Mouse (Mus musculus): ENCODE results near the gene Rps29. TPM values are rescaled to one million over a fixed set of nuclear protein-coding genes. Genes with fewer than 3 reads are reported as not detected.

The Rps29 gene
- polyA plus RNA-seq, 1 experiment from 2014 or later = 1,574 TPM

GRCm38 (mm10) chr12:69191396-69191795 is 32.4 kb upstream of the Rps29 start:
- Histone ChIP-seq H3K9me3 (replicated peaks) (no peaks in the 10 kb centered on the region), H3K36me3 (peaks cover 54% of the 10 kb centered on the region), H3K27ac (no peak overlapping the region), H3K9ac (no peak overlapping the region), H3K4me1 (replicated peaks) (peaks cover 35% of the 10 kb centered on the region), H3K4me2 (no peak overlapping the region), H3K27me3 (no peaks in the 10 kb centered on the region), H3K4me3 (replicated peaks) (no peak overlapping the region)
- 76% methylated on average over 5 of the region's 5 CpGs for WGBS (ENCODE audit: insufficient replicate concordance)
- ATAC-seq (ENCODE audit: low read depth) (no peak), DNase-seq (no peak)

DNA sequence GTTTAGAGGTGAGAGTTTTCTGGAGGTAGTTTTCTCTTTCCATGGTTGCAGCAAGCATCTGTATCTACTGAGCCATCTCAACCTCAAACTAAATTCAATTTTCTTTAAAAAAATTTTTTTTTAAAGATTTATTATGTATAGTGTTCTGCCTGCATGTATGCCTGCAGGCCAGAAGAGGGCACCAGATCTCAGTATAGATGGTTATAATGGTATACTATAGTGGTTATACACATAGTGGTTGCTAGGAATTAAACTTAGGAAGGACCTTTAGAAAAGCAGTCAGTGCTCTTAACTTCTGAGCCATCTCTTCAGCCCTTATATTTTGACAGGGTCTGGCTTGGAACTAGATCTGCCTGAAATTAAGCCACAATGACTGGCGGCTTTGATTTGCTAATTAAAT is 31.5 kb upstream of the Rps29 start:
- ATAC-seq (ENCODE audit: low read depth) (no peak), DNase-seq (no peak)
- H3K4me3 ChIP-seq (replicated peaks) = no peak overlapping the region
- 95% methylated on average over 1 of the region's 1 CpGs for WGBS (ENCODE audit: insufficient replicate concordance)
- H3K4me1 ChIP-seq (replicated peaks) = peaks cover 36% of the 10 kb centered on the region
- no peak overlapping the region for H3K9ac ChIP-seq
- no peaks in the 10 kb centered on the region for H3K9me3 ChIP-seq (replicated peaks)
- peaks cover 54% of the 10 kb centered on the region for H3K36me3 ChIP-seq
- H3K27me3 ChIP-seq = no peaks in the 10 kb centered on the region
- no peak overlapping the region for H3K4me2 ChIP-seq
- no peak overlapping the region for H3K27ac ChIP-seq

DNA sequence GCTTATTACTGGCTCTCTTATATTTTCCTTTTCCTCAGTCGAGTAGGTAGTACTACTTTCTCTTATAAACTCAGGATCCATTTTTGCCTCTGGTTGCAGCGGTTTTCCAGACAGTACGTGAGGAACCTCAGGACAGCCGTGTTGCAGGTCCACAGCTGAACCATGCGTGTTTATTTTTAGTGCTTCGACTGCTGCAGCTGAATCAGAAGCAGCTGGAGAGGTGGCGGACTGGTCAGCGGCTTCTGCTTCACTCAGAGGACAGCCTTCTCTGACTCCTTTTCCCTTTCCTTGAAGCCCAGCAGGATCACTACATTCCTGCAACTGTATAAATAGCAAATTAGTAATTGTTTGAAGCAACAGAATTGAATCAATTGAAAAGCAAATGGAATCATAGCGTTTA is 31.1 kb upstream of the Rps29 start:
- Histone ChIP-seq H3K4me3 (replicated peaks) (no peak overlapping the region), H3K4me2 (no peak overlapping the region), H3K9me3 (replicated peaks) (no peaks in the 10 kb centered on the region), H3K27ac (no peak overlapping the region), H3K27me3 (no peaks in the 10 kb centered on the region), H3K36me3 (peaks cover 54% of the 10 kb centered on the region), H3K4me1 (replicated peaks) (peaks cover 38% of the 10 kb centered on the region), H3K9ac (no peak overlapping the region)
- DNase-seq = no peak
- ATAC-seq (ENCODE audit: low read depth) = no peak
- WGBS (ENCODE audit: insufficient replicate concordance) = 82% methylated on average over 9 of the region's 9 CpGs

DNA sequence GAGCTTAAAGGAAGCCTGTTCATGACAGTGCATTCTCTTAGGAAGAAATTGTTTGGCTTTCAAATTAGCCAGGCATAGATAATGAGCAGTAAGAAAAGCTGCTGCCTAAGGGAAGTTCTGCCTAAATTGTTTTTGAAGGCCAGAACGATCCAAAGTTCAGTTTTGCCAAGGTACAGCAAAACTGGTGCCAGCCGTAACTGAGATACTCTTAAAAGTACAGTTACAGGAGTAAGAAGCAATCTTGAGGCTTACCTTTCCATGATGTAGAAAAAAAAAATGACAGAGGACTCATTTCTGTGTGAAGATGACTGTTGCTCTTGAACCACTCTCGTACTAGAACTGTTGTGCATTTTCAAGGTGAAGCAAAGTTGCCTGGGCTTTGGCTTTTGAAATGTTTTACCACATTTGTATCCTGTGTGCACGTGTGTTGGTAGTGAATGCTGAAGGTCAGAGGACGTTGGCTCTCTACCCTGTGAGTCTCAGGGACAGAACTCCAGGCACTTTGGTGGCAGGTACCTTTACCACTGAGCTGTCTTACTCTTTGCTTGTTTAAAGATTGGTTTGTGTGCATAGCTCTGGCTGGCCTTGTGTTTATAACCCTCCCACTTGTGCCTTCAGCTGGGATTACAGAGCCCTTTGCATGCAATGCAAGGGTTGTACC is 28.0 kb upstream of the Rps29 start:
- DNase-seq (no peak), ATAC-seq (ENCODE audit: low read depth) (no peak)
- peak overlapping the region; percentile 21; the same call in 1 of the 2 replicates for H3K4me3 ChIP-seq (replicated peaks)
- H3K36me3 ChIP-seq = peaks cover 48% of the 10 kb centered on the region
- 53% methylated on average over 5 of the region's 5 CpGs for WGBS (ENCODE audit: insufficient replicate concordance)
- H3K9me3 ChIP-seq (replicated peaks) = no peaks in the 10 kb centered on the region
- peaks cover 39% of the 10 kb centered on the region for H3K4me1 ChIP-seq (replicated peaks)
- peak overlapping the region; percentile 34 for H3K4me2 ChIP-seq
- H3K27me3 ChIP-seq = no peaks in the 10 kb centered on the region
- peak overlapping the region; percentile 49 for H3K9ac ChIP-seq
- peak overlapping the region; percentile 59 for H3K27ac ChIP-seq

- no peak for ATAC-seq (ENCODE audit: low read depth)
- 33% methylated on average over 7 of the region's 7 CpGs for WGBS (ENCODE audit: insufficient replicate concordance)
These were observed 26.4 kb upstream of the Rps29 start for GRCm38 (mm10) chr12:69185371-69185770.

GRCm38 (mm10) chr12:69184342-69185295 is 25.6 kb upstream of the Rps29 start:
- Histone ChIP-seq H3K27ac (peak overlapping the region; percentile 94), H3K4me1 (replicated peaks) (peaks cover 39% of the 10 kb centered on the region), H3K36me3 (peaks cover 39% of the 10 kb centered on the region), H3K9ac (peak overlapping the region; percentile 96), H3K27me3 (no peaks in the 10 kb centered on the region), H3K4me2 (peak overlapping the region; percentile 97), H3K4me3 (replicated peaks) (peak overlapping the region; percentile 91), H3K9me3 (replicated peaks) (no peaks in the 10 kb centered on the region)
- DNase-seq = peak; percentile 42
- ATAC-seq (ENCODE audit: low read depth) = peak; percentile 52
- under 1% methylated on average over 86 of the region's 86 CpGs for WGBS (ENCODE audit: insufficient replicate concordance)

More at GRCm38 (mm10) chr12:69185371-69185770, 26.4 kb upstream of the Rps29 start:
- no peaks in the 10 kb centered on the region for H3K9me3 ChIP-seq (replicated peaks)
- H3K27me3 ChIP-seq = no peaks in the 10 kb centered on the region
- H3K4me2 ChIP-seq = peak overlapping the region; percentile 97
- no peak for DNase-seq
- peak overlapping the region; percentile 96 for H3K9ac ChIP-seq
- peaks cover 39% of the 10 kb centered on the region for H3K4me1 ChIP-seq (replicated peaks)
- peaks cover 44% of the 10 kb centered on the region for H3K36me3 ChIP-seq
- H3K27ac ChIP-seq = peak overlapping the region; percentile 94
- peak overlapping the region; percentile 91 for H3K4me3 ChIP-seq (replicated peaks)

- H3K4me3 ChIP-seq (replicated peaks) = peak within 1 kb of the TSS; percentile 91
- peak within 1 kb of the TSS; percentile 96 for H3K9ac ChIP-seq
- under 1% methylated on average over 84 of the region's 84 CpGs for WGBS (ENCODE audit: insufficient replicate concordance)
- peak within 1 kb of the TSS; percentile 97 for H3K4me2 ChIP-seq
- peaks cover 40% of the 10 kb centered on the region for H3K36me3 ChIP-seq
- peaks cover 39% of the 10 kb centered on the region for H3K4me1 ChIP-seq (replicated peaks)
- H3K9me3 ChIP-seq (replicated peaks) = no peaks in the 10 kb centered on the region
- peak within 1 kb of the TSS; percentile 94 for H3K27ac ChIP-seq
- DNase-seq (peak; percentile 96), ATAC-seq (ENCODE audit: low read depth) (peak; percentile 97)
- H3K27me3 ChIP-seq = no peaks in the 10 kb centered on the region
These were observed 24.8 kb upstream of the Rps29 start, which contains the start of the genes Rpl36al and Mgat2 for GRCm38 (mm10) chr12:69183583-69184308. Gene Rpl36al, minus strand, starts transcription at chr12:69184083. Gene Mgat2, plus strand, starts transcription at chr12:69184157.

GRCm38 (mm10) chr12:69181800-69182199 is 22.8 kb upstream of the Rps29 start:
- ATAC-seq (ENCODE audit: low read depth) = no peak
- DNase-seq = no peak
- 63% methylated on average over 4 of the region's 4 CpGs for WGBS (ENCODE audit: insufficient replicate concordance)
- Histone ChIP-seq H3K9ac (no peak overlapping the region), H3K36me3 (peaks cover 43% of the 10 kb centered on the region), H3K4me1 (replicated peaks) (peaks cover 23% of the 10 kb centered on the region), H3K27ac (no peak overlapping the region), H3K27me3 (no peaks in the 10 kb centered on the region), H3K4me2 (no peak overlapping the region), H3K9me3 (replicated peaks) (0 out of 2 replicates have a peak, but pooled peaks cover 3% of the 10 kb centered on the region), H3K4me3 (replicated peaks) (no peak overlapping the region)

GRCm38 (mm10) chr12:69179371-69179770 is 20.4 kb upstream of the Rps29 start:
- WGBS (ENCODE audit: insufficient replicate concordance) = 76% methylated on average over 12 of the region's 12 CpGs
- DNase-seq (no peak), ATAC-seq (ENCODE audit: low read depth) (no peak)
- Histone ChIP-seq H3K27me3 (no peaks in the 10 kb centered on the region), H3K4me2 (no peak overlapping the region), H3K36me3 (peaks cover 67% of the 10 kb centered on the region), H3K4me1 (replicated peaks) (peaks cover 13% of the 10 kb centered on the region), H3K9me3 (replicated peaks) (0 out of 2 replicates have a peak, but pooled peaks cover 3% of the 10 kb centered on the region), H3K27ac (no peak overlapping the region), H3K4me3 (replicated peaks) (no peak overlapping the region), H3K9ac (no peak overlapping the region)

- DNase-seq = no peak
- H3K9ac ChIP-seq = no peak overlapping the region
- no peak overlapping the region for H3K4me2 ChIP-seq
- peaks cover 6% of the 10 kb centered on the region for H3K4me1 ChIP-seq (replicated peaks)
- H3K27me3 ChIP-seq = no peaks in the 10 kb centered on the region
- no peak overlapping the region for H3K4me3 ChIP-seq (replicated peaks)
- WGBS (ENCODE audit: insufficient replicate concordance) = 88% methylated on average over 3 of the region's 3 CpGs
- H3K9me3 ChIP-seq (replicated peaks) = 0 out of 2 replicates have a peak, but pooled peaks cover 3% of the 10 kb centered on the region
- no peak for ATAC-seq (ENCODE audit: low read depth)
- H3K36me3 ChIP-seq = peaks cover 82% of the 10 kb centered on the region
- no peak overlapping the region for H3K27ac ChIP-seq
These were observed 18.5 kb upstream of the Rps29 start for GRCm38 (mm10) chr12:69177526-69177925.

DNA sequence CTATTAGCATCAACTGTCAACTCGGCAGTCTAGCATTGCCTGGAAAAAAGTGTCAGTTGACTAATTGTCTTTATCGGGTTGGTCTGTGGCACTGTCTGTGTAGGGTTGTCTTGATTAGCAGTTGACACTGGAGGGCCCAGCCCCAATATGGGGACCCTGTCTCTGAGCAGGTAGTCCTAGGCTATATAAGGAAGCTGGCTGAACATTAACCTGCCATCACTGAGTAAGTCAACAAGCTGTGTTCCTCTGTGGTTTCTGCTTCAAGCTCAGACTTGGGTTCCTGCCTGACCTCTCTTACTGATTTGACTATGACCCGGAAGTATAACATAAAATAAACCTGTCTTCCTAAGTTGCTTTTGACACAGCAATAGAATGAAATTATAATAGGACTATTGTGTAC is 17.0 kb upstream of the Rps29 start:
- Histone ChIP-seq H3K9ac (no peak overlapping the region), H3K4me3 (replicated peaks) (no peak overlapping the region), H3K4me2 (no peak overlapping the region), H3K36me3 (peaks cover 79% of the 10 kb centered on the region), H3K27ac (no peak overlapping the region), H3K4me1 (replicated peaks) (peaks cover 9% of the 10 kb centered on the region), H3K27me3 (no peaks in the 10 kb centered on the region), H3K9me3 (replicated peaks) (0 out of 2 replicates have a peak, but pooled peaks cover 3% of the 10 kb centered on the region)
- ATAC-seq (ENCODE audit: low read depth) = no peak
- WGBS (ENCODE audit: insufficient replicate concordance) = 69% methylated on average over 3 of the region's 3 CpGs
- no peak for DNase-seq

Measured in liver, embryonic 13.5 days (tissue).